Mouse (Mus musculus) gastrocnemius, adult 18-20 months (tissue): ENCODE measurements around the gene Galnt7. TPM values are rescaled to one million over a fixed set of nuclear protein-coding genes. Genes with fewer than 3 reads are reported as not detected.

Experiments
- DNase-seq: peaks from one replicate; pipeline ENCODE4 v3.0.0; 2021; ENCODE audit warnings: low spot score
- total RNA-seq, 2 experiments: library from RNA; stranded (reverse); gene quantifications; 2 replicates each; pipeline ENCODE4 v1.2.3; 2021

Gene Galnt7
- total RNA-seq, 2 experiments from 2014 or later, result 2.0 to 2.3 TPM

DNA sequence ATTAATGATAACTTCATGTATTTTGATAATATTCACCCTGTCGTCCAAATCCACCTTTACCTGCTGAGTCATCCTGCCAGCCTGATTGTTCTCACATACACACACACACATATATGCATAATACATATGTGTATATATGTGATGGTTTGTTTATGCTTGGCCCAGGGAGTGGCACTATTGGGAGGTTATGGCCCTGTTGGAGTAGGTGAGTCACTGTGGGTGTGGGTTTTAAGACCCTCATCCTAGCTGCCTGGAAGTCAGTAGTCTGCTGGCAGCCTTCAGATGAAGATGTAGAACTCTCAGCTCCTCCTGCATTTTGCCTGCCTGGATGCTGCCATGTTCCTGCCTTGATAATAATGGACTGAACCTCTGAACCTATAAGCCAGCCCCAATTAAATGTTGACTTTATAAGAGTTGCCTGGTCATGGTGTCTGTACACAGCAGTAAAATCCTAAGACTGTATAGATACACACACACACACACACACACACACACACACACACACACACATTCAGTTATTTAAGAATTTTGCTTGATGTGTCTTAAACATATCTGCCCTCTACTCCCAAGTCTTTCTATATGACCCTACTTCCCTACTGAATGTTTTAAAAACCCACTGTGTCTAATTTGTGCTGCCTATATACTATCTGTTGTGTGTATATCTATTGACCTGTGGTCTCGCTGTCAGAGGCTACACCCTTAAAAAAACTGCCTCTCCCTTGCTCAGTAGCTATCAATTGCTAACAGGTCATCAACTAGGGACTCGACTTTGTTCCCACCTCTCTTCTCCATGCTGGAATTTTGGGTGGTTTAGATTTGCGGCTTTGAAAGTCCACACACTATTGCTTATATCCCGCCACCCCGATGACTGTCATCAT, 23.8 kb downstream of the Galnt7 start:
- DNase-seq, result no peak

DNA sequence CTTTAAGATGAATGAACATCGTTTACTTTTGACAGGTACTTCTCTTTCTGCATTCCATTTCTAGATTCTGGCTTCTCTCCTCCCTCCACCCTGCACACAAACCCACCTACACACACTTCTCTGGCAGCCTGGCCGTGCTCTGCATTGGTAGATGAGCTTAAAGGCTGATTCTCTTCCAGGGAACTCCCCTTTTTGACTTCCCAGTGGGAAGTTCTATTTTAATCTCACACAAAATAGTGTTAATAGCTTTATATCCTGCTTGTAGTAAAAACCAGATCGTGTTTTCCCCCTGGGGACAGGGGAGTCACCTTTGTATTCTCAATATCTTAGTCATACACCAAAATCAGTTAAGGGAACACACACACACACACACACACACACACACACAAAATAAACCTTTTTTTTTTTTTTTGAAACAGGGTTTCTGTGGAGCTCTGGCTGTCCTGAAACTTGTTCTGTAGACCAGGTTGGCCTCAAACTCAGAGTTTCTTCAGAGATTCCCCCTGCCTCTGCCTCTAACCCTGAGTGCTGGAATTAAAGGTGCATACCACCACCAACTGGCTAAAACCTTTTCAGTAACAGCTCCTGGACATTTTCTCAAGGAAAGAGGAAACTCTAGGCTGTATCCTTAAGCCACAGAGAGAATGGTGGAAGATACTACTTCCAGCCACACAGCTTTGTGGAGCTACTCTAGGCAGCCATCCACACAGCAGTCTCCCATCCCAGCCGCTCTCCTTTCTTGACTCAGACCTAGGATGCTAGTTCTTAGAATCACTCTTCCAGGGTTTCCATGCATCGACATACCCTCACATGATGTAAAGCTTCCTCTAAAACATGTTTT, 24.7 kb downstream of the Galnt7 start:
- DNase-seq, result no peak

DNA sequence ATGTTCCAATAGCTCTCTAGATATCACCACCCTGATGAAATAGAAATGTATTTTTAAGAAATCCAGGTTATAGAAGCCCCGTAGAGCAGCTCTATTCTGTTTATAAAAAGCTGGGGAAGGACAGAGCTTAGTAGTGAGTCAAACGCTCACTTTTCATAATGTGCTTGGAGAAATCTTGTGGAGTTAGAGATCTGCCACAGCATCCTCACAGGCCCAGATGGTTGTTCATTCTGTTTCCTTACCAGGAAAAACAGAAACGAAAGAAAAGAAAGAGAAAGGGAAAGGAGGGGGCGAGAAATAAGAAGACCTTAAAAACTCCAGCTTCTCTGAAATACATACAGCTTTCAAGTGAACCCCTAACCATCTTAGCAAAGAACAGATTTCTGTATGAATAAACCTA, 28.9 kb downstream of the Galnt7 start:
- no peak for DNase-seq

DNA sequence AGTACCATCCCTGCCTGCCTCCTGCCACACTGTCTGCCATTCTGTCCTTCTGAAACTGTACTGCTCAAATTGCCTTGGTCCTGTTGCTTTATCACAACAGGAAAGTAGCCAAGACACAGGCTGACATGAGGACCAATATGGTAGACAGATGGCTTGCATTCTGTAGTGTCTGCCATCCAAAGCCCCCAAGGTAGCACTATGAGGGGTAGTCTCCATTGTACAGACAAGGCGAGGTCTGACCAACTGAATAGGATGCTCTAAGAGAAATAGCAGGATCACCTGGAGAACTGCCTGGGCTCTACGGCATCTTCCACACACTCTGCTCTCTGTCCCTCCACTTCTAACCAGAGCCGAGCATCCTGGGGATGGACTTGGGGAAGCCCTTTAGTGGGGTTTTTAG, 29.8 kb downstream of the Galnt7 start:
- no peak for DNase-seq

DNA sequence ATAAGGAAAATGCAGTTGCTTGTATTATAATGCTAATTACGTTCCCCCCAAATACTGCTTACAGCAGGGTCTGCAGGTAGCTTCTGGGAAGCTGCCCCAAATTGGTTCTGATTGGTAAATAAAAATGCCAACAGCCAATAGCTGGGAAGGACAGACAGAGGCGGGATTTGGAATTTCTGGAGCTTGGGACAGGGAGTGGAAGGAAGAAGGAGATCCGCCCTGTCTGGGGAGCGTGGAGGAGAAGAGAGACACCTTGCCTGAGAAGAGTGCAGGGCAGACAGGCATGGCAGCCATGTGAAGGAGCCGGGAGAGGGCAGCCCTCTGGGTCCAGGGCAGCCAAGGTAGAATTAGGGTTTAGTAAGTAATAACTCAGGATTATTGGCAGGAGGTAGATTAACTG, 35.9 kb downstream of the Galnt7 start:
- no peak for DNase-seq

DNA sequence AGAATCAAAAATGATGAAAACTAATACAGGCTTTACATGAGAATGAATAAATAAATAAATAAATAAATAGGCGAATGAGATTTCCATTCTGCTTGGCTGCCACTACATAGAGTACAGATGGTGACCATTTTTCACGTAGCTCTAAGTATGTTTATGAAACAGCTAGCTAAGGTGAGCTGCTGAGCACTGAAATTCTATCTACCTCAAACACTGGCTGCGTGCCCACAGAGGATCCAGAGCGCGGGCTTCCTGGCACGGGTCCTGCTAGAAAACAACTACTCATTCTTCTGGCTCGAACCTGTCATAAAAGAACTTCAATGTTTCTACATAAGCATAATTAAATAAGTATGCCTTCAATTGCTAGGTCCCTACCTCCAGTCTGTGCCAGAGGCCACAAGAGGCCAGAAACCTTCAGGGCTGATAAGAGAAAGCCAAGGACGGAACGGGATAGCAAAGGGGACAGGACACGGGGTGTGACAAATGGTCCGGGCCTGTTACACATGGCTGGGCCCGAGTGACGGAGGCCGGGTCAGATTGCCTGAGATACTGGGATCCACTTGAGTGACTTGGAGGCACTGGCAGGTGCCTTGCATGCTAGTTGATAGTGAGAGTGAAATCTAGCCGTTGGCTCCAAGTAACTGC, 37.7 kb downstream of the Galnt7 start:
- peak; percentile 20 for DNase-seq

DNA sequence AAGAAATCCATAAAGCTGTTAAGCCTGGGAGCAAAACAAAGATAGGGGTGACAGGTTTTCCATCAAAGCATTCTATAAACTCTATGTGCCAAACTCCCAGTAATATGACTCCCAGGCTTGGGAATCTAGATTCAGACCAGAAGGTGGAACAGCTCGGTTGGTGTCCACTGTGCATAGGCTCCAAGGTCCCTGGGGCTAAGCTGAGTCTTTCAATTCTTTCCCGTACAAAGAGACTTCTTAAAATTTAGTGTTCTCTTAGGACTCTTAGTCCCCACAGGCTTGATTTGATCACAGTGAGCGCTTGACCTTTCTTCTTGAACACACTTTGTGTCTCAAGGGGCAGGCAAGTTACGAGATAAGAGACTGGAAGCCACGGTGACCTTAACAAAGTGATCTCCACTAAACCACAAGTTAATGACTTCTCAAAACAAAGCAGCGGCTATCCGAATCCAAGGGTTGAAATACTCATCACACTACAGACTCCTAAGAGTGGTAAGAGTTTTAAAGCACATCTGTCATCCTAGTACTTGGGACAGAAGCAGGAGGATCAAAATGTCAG, 41.3 kb downstream of the Galnt7 start:
- DNase-seq, result no peak

DNA sequence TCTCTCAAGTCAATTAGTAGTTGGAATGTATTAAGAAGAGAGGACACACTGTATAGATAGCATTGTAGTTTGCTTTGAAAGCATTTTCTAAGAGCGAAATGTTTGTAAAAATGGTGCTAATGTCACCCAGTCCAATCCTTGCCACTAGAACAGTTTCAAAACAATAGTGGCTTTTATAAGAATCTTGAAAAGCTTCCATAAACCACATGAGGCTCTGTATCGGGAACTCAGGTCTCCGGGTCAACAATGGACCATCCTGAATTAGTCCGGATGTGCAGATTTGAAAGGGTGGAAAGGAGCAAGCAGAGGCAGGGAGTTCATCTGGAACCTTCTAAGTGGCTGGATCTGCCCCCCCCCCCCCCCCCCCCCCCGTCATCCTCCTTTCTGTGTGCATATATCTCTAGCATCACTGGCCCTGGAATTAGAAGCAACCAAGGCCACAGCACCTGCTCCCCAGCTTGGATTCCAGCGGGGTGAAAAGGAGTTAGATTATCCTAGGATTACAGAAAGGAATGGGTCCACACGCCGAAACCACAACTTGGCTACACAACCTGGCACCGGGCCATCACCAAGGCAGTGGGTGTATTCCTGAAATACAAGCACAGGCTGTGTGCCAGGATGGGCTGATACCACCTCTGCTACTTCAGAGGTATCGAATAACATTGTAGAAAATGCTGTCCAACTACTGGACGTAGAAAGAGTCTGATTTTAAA, 42.0 kb downstream of the Galnt7 start:
- peak; percentile 20 for DNase-seq

DNA sequence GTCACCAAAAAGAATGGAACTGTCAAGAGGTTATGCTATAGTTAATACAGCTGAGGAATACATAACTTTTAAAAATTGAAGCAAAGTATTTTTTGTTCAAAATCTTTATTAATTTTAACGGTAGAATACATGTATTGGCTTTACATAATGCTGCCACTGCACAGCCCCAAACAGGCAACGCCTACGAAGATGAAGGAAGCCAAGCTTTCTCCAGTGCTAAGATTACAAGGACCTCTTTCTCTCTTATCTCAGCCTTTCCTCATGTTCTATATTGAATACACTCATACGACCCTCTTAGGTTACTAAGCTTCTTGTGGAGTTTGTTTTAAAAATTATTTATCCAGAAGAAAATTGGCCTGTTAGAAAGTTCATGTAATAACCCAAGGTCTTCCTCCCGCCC, 50.3 kb downstream of the Galnt7 start:
- DNase-seq, result no peak

DNA sequence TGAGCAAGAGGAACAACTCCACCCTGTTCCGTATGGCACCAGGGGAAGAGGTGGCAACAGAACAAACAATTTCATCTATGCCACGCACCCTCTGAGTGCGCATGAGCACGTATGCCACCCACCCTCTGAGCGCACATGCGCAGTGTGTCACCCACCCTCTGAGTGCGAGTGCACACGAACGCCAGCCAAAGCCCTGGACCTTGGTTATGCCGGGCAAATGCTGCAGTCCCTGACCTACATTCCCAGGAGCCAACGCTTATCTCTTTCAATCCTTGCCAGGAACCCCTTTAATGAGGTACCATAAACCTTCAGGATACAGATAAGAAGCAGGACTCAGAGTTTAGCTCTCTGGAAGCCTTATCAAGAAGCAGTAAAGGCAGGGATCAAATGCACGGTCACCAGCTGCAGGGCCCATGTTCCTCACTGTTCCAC, 50.8 kb downstream of the Galnt7 start:
- no peak for DNase-seq

DNA sequence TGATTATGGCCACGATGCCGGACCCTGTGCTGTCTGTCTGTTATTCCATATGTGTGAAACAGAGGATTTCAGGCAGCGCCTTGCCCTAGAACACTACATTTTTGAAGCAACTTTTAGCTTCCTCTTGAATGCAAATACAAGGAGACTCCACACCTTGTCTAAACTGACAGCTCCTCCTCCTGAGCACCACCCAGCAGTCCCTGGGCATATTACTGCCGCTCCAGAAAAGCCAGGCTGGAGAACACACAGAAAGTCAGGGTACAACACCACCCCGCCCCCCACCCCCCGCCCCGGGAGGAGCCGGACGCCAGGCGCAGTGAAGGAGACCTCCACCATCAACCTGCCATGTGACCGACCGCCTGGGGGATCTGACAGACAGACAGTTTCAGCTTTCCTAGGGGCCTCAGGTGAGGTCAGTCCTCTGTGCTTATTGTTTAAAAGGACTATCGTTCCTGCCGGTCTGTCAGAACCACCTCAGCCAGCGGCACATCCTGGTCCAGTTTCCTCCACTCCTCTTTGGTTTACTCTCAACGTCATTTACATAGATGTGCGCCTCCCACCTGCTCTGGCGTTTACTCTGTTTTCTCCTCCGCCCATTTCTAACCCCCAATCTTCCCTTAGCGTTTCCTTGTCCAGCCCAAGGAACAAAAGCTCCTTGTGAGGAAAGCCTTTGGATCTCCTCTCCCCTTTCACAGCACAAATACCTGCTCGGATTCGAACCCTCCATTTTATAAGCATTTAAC, 52.8 kb downstream of the Galnt7 start:
- DNase-seq, result no peak

DNA sequence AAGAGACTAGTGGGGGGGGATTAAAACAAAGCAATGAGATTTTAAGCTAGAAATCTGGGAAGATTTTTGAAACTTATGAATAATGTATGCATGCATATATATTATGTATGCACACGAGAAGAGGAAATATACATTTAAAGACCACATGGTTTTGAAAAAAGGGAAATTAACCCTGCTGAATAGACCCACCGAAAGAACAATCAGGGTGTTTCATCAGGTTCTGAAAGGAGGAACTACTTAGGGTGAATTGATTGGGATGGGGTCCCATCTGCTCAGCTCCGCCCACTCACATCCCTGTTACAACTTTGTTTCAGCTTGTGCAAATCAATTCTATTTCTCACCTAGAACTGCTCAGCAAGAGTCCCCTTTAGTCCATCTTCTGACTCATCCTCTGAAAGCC, 57.0 kb downstream of the Galnt7 start:
- DNase-seq, result no peak

DNA sequence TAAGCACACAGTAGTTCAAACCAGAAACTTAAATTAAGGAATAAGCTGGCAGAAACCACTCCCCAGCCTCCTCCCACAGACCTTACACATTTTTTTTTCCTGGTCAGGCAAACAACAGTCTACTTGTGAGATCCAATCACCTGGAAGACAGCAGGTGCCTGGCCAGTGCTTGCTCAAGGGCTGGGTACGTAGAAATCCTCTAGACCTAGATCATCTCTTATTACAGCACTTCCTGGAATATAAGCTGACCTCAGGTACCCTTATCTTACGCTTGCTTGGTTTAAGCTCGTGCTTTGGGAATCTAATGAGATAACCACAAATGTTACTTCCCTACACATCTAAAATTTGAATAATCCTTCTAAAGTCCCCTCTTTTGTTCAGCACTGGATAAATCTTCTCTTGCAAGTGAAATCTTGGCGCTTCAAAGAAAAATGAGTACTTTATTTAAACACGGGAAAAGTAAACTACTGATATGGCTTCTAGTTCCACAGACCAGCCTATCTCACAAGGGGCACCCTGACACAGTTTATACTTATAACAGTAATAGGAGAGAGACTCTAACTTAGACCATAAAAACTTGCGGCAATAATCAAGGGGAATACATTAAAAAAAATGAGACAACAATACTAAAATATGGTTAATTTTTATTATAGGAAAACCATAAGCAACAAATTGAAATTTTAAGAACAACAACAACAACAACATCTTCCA, 58.5 kb downstream of the Galnt7 start:
- no peak for DNase-seq

DNA sequence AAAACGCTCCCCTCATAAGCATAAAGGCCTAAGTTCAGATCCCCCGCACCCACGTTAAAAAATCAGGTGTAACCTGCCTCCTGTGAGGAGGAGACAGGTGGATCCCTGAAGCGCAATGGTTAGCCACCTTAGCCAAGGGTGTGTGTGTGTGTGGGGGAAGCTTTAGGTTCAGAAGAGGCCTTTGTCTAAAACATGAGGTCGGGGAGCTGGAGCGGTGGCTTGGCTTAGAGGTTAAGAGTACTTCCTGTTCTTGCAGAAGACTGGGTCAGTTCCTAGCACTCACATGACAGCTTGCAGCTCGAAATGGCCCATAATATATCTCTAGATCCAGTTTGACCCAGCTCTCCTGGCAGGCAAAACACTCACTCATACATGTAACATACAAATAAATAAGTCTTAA, 60.2 kb downstream of the Galnt7 start:
- no peak for DNase-seq

DNA sequence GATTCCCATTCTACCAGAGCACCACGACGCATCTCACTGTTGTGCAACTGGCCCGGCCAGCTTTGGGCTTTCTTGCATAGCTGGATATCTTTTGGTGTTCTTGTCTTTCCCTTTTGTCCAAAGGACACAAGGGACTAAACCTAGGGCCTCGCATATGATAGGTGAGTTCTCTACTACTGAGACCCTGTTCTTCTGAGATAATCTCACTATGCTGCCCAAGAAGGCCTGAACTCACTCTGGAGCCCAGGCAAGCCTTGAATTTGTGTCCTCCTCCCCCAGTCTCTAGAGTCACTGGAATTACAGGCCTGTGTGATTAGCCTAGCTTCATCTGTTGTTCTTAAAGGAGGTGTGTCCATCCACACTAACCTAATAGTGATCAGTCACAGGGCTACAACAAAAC, 61.2 kb downstream of the Galnt7 start:
- no peak for DNase-seq

DNA sequence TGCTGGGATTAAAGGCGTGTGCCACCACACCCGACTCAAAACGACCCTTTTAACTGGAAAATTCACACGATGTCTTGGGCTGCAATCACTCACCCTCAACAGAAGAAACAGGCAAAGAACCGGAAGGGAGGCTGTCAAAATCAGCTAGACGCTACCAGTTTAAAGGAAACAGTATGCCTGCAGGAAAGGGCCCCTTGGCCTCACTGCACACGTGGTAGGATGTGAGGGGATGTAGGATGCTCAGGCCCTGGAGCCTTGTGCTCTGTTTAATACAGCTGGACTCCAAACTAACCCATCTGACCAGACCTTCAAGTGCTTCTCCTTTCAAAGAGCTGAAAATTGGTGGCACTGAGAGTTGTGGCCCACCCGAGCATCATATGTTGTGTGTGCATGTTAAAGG, 62.8 kb downstream of the Galnt7 start:
- DNase-seq, result no peak

DNA sequence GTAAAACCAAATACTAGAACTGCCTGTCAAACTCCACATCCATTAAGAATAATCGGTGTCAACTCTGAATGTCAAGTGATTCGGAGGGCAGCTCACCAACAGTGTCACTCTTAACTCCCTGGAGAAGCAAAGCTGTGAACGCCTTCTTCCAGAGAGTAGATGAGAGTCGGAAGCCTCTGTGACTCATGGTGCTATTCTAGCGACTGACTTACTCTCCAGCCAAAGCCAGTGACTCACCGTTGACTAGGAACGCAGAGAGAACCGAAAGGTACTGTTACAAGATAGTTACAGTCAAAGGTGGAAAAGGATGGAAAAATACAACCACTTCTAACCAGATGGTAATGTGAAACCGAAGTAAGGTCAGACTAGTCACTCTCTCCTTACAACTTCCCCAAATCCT, 63.7 kb downstream of the Galnt7 start:
- DNase-seq, result peak; percentile 51

DNA sequence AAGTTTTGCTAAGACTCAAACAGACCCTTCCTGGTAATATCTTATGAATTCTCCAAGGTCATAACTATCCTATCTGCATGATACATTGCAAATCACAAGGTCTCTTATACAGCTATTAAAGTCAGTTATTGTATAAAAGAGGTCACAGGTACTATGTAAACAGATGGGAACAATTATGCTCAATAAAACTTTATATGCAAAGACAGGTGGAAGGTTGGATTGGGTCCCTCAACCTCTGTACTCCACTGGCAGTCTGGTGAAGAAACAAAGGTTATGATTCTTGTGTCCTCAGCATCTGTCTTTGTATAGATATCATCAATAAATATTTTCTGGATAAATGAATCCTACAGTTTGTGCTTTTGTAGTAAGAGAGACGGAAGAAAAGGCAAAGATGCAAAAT, 64.2 kb downstream of the Galnt7 start:
- no peak for DNase-seq

DNA sequence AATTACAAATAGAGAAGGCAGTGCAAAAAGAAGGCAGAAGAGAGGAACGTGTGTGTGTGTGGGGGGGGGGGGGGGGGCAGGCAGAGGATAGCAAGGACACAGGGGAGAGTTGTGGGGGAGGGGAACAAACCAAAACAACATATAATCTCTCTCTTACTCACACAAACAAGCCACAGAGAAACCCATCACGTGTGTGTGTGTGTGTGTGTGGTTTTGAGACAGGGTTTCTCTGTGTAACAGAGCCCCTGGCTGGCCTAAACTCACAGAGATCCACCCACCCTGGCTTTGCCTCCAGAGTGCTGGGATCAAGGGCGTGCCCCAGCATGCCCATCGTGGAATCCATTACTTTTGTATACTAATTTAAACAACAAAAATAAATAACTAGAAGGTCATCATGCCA, 66.2 kb downstream of the Galnt7 start:
- DNase-seq, result no peak

DNA sequence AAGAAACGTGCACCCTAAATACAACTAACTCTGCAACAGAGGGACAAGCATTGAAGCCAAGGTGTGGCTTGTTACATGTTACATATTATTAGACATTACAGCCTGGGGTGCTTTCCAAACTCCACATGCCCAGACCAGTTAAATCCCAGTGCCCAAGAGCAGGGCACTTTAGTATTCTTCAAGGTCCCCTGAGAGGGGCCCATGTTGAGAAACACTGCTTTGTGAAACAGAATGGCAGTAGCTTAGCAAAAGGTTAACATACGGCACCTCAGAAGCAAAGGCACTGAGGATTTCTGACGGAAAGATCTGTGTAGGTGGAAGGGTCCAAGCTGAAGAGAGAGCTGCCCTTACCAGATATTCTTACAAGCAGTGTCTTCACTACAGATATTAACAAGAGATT, 67.0 kb downstream of the Galnt7 start:
- no peak for DNase-seq
